Mouse (Mus musculus) kidney, embryonic 14.5 days (tissue): ENCODE results near the gene Ppm1f. TPM values are rescaled to one million over a fixed set of nuclear protein-coding genes. Genes with fewer than 3 reads are reported as not detected.

Experiments used
- ATAC-seq: fragments of 200-750 bp; cut with Nextera tagmentation; 2 replicates; pipeline ENCODE4 v1.8.0; 2017; ENCODE audit warnings: moderate number of reproducible peaks, mild to moderate bottlenecking, moderate TSS enrichment, moderate library complexity; ENCODE audit not compliant: low FRiP score, low TSS enrichment
- H3K27ac ChIP-seq: fragments of 300-500 bp; sonication (generic); 2 replicates; pipeline ENCODE4 v1.5.1; 2014; ENCODE audit warnings: low read depth, mild to moderate bottlenecking, low read length, moderate library complexity, mixed read lengths
- H3K27me3 ChIP-seq: fragments of 300-500 bp; sonication (generic); 2 replicates; pipeline ENCODE4 v1.6.1; 2014; ENCODE audit warnings: mild to moderate bottlenecking, low read length; ENCODE audit not compliant: control insufficient read depth, insufficient read depth
- H3K36me3 ChIP-seq: fragments of 300-500 bp; sonication (generic); 2 replicates; pipeline ENCODE4 v1.6.1; 2014; ENCODE audit warnings: low read length, mixed read lengths; ENCODE audit not compliant: control insufficient read depth, insufficient read depth
- H3K4me1 ChIP-seq: fragments of 300-500 bp; sonication (generic); 2 replicates; pipeline ENCODE4 v1.6.1; 2014; ENCODE audit warnings: low read length, mixed read lengths; ENCODE audit not compliant: control insufficient read depth, insufficient read depth
- H3K4me2 ChIP-seq: fragments of 300-500 bp; sonication (generic); replicated peaks from 2 replicates; pipeline ENCODE4 v1.6.1; 2014; ENCODE audit warnings: low read depth, mild to moderate bottlenecking, low read length
- H3K4me3 ChIP-seq: fragments of 300-500 bp; sonication (generic); 2 replicates; pipeline ENCODE4 v1.5.1; 2014; ENCODE audit warnings: mild to moderate bottlenecking, low read length
- H3K9ac ChIP-seq: fragments of 300-500 bp; sonication (generic); 2 replicates; pipeline ENCODE4 v1.6.1; 2014; ENCODE audit warnings: low read depth, mild to moderate bottlenecking, low read length, moderate library complexity
- H3K9me3 ChIP-seq: fragments of 300-500 bp; sonication (generic); 2 replicates; pipeline ENCODE4 v1.6.1; 2016; ENCODE audit warnings: low read length; ENCODE audit not compliant: control insufficient read depth
- WGBS: fragments of 180-500 bp; shearing (Covaris S2); extraction: QIAGEN DNeasy Blood & Tissue Kit; methylation state at CpG from one replicate; pipeline ENCODE4 v1.1.7; 2014; 5-methylcytosine and 5-hydroxymethylcytosine counted together
- polyA plus RNA-seq: library from polyadenylated mRNA; unstranded; fragments of >200 nt; fragmentation: Nextera tagmentation; extraction: Ambion mirVana; gene quantifications from 2 replicates; pipeline ENCODE4 v1.2.1, GENCODE M21; 2014

The Ppm1f gene
- polyA plus RNA-seq, 1 experiment from 2014 or later: 21.3 TPM

DNA sequence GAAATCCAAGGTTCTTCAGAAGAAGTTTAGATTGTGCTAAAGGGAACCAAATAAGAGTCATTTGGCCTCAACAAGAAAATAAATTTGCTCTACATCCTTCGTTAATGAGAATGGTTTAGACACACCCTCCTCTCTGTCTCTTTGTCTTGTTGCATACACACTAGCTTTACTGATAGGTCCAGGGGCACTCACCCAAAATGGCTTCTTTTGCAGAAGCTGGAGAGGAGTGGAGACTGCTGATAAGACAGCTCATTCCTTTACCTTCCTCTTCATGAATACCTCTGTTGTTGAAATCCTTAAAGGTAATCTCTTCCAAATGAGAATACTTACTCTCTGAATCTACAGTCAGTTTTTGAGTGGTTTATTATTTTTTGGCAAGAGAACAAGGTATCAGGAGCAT, 68.9 kb downstream of the Ppm1f start:
- Histone ChIP-seq H3K4me1 (no peaks in the 10 kb centered on the region), H3K36me3 (no peaks in the 10 kb centered on the region), H3K4me2 (no peak overlapping the region), H3K9me3 (no peaks in the 10 kb centered on the region), H3K9ac (no peak overlapping the region), H3K27ac (no peak overlapping the region), H3K27me3 (no peaks in the 10 kb centered on the region), H3K4me3 (no peak overlapping the region)
- ATAC-seq: no peak
- WGBS: 68% methylated on average over 1 of the region's 1 CpGs

DNA sequence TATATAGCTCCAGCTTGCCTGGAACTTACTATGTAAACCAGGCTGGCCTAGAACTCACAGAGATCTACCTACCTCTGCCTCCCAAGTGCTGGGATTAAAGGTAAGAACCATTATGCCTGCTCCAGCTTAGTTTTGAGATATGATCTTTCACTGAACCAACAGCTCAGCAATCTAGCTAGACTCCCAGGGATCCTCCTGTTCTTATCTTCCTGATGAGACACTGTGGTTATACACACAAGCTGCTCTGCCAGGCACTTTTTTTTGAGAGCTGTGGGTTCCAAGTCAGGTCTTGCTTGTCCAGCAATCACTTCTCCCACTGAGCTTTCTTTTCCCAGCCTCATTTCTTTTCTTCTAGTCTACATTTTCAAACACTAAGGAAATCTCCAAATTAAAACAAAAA, 70.0 kb downstream of the Ppm1f start:
- Histone ChIP-seq H3K9me3 (no peaks in the 10 kb centered on the region), H3K27me3 (no peaks in the 10 kb centered on the region), H3K4me3 (no peak overlapping the region), H3K36me3 (no peaks in the 10 kb centered on the region), H3K9ac (no peak overlapping the region), H3K4me2 (no peak overlapping the region), H3K27ac (no peak overlapping the region), H3K4me1 (no peaks in the 10 kb centered on the region)
- ATAC-seq: no peak

Other genes starting within 250 kb of the Ppm1f start
- gene Olfr19, start 220.1 kb upstream of the Ppm1f start, polyA plus RNA-seq: not detected in 2 replicates
- gene Spag6l, start 67.0 kb upstream of the Ppm1f start, polyA plus RNA-seq: 0.60 and 0.77 TPM in 2 replicates
- not detected in 2 replicates for gene Igll1, start 32.5 kb upstream of the Ppm1f start, polyA plus RNA-seq
- gene Top3b, start 25.7 kb upstream of the Ppm1f start, polyA plus RNA-seq: 55.6 and 81.4 TPM in 2 replicates
- 1.7 and 2.8 TPM in 2 replicates for gene Vpreb1, start 25.6 kb upstream of the Ppm1f start, polyA plus RNA-seq
- 197 and 210 TPM in 2 replicates for gene Mapk1, start 86.9 kb downstream of the Ppm1f start, polyA plus RNA-seq
- gene Ypel1, start 173.2 kb downstream of the Ppm1f start, polyA plus RNA-seq: 50.1 and 54.5 TPM in 2 replicates
- 131 and 142 TPM in 2 replicates for gene Ppil2, start 214.8 kb downstream of the Ppm1f start, polyA plus RNA-seq
- 64.3 and 72.8 TPM in 2 replicates for gene 2610318N02Rik, start 228.7 kb downstream of the Ppm1f start, polyA plus RNA-seq
- gene Sdf2l1, start 235.9 kb downstream of the Ppm1f start, polyA plus RNA-seq: 55.3 and 66.5 TPM in 2 replicates
- 9.1 and 11.9 TPM in 2 replicates for gene Ydjc, start 248.2 kb downstream of the Ppm1f start, polyA plus RNA-seq